Mouse (Mus musculus) fat pad, adult 2 months (tissue): ENCODE data around the gene Sh3tc1.
A peak's percentile ranks its signal among the peaks of the same experiment; 100 is the strongest.

Experiments
- DNase-seq: peaks from one replicate; pipeline ENCODE4 v3.0.0-alpha.2; 2011; ENCODE audit warnings: low read depth, low spot score; ENCODE audit errors: extremely low read depth

The Sh3tc1 gene

GRCm38 (mm10) chr5:35755131-35755733 lies 15.4 kb upstream of the Sh3tc1 start:
- DNase-seq = peak; percentile 13

DNA sequence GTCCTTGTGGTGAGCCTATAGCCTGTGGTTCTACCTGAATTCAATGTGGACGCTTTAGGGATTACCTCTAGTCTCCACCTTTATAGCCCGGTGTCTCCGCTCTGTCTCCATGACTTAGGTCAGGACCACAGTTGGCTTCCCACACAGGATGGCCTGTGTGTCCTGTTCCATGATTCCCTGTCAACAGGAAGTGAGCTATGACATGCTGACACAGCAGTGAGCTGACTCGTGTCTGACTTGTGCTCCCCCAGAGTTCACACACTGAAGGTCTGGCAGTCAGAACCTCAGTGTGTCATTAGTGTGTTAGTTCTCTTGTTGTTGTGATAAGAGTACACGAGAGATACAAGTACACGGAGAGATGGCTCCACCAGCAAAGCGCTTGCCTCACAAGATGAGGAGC lies 11.2 kb upstream of the Sh3tc1 start:
- DNase-seq = no peak

GRCm38 (mm10) chr5:35750026-35750425 lies 10.2 kb upstream of the Sh3tc1 start:
- no peak for DNase-seq

DNA sequence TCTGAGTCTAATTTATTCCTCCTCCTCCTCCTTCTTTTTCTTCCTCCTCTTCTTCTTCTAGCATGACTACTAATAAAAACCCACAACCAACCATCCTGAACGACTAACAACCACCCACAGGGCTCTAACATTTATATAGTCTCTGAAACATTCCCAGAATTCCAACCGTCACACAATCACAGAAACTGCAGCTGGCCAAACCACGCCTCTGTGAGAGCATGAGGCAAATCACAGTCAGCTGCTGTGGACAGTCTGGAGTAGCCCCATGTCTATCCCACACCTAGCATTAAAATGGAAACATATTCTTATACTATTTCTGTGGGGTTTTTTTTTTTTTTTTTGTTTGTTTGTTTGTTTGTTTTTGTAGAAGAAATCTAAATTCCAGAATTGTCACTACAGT lies 9.6 kb upstream of the Sh3tc1 start:
- DNase-seq = no peak

DNA sequence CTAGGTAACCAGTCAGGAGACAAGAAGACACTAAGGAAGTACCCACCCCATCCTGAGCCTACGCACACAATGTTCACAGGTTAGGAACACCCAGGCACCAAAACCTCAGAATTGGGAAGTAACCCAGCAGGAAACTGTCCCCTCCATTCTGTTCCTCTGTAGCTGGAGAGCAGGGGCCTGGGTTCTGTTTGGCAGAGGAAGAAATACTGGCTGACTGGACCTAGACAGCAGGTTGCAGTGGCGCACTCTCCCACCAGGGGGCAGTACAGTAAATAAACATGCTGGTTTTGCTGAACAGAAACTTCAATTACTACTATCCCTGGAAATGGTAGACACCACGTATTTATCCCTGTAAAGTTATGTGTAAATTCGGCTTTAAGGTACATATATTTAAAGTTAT lies 7.1 kb upstream of the Sh3tc1 start:
- DNase-seq = no peak

GRCm38 (mm10) chr5:35745406-35745805 lies 5.6 kb upstream of the Sh3tc1 start:
- no peak for DNase-seq

GRCm38 (mm10) chr5:35743990-35744722 lies 4.4 kb upstream of the Sh3tc1 start:
- DNase-seq = no peak

DNA sequence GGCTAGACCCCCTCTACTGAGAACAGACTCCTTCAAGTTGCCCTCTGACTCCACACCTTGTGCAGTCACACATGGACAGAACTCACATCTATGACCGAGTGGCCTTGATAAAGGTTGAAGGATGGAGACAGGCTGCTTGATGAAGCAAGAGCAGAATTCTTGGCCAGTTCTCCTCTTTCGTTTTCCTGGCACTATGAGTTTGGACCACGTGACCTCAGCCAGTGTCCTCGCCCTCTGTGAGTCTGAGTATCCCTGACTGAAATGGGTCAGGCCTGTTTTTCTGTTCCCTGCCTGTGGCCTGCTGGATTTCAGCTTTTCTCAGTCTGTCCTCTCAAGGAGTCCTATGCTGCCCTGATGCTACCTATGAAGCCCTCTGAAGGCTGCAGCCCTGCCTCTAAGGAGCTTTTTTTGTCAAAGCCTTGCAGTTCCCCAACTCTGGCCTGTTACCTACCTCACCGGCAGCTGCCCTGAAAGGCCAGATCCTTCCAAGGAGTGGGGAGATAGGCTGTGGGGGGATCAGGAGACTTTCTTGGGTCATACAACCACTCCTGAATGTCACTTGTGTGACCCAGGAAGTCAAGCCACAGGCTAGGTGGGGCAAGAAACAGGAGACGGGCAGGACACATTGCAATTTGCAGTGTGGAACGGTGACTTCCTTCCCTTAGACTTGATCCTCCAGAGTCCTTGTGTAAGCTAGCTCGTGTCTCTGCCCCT lies 3.6 kb upstream of the Sh3tc1 start:
- DNase-seq = no peak

GRCm38 (mm10) chr5:35741225-35741820 lies 1.5 kb upstream of the Sh3tc1 start:
- DNase-seq = no peak

DNA sequence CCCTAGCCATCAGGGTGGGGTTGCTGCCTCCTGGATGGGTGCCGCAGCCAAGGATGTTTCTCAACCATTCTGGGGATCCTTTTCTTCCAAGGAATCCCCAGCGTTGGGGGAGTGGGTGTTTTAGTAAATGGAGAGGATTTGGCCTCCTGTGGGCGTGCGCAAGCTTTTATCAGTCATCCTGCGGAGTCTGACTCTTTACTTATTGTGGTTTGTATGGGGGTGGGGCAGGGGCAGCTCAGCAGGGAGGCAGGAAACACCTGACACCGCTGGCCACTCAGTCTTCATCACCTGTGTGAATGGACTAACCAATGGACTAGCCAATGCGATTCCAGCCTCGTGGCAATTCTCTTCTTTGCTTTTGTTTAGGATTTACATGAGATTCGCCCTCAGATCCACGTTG lies 929 bp upstream of the Sh3tc1 start:
- no peak for DNase-seq

DNA sequence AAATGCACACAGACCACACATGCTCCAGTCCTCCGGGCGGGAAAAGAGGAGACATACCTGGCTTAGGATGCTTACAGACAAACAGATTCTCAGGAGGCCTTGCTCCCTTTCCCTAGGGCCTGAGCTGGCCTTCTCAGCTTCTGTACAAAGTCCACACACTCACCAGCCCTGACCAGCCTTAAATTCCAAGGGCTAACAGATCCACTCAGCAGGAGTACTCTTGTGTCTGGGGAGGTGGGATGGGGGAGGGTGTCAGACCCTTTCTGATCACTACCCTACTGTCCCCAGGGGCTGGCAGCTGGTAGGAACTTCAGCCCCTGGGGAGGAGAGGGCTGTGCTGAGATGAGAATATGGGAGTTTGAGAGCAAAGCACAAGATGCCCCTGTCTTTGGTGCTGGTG lies 782 bp downstream of the Sh3tc1 start:
- DNase-seq = no peak

DNA sequence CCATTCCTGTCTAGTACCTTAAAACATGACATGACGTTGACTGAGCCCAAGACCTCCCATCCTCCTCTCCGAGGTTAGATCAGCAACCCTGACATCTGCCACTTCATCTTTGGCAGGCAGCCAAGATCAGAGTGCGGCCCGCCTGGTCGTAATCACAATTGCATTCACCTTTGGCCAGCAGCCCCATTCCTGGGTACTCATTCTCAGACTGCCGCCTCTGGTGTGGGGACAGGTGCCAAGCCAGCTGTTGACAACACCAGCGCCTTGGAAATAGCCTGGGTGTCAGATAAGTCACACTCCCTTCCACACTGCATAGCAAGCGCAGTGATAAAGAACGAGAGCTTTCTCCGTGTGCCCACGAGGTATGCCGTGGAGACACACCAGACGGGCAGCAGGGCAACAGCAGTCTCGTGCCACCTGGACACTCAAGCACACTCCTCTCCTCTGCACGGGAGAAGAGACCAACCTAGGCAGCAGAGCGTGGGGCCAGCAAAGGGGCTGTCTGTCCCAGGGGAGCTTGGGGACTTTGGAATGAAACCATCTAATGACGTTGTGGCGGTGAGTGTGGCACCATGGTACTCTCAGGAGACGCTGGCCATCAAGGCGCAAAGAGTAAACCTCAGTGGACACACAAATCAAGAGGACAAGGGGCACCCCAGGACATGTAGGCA lies 2.4 kb downstream of the Sh3tc1 start:
- DNase-seq = no peak

DNA sequence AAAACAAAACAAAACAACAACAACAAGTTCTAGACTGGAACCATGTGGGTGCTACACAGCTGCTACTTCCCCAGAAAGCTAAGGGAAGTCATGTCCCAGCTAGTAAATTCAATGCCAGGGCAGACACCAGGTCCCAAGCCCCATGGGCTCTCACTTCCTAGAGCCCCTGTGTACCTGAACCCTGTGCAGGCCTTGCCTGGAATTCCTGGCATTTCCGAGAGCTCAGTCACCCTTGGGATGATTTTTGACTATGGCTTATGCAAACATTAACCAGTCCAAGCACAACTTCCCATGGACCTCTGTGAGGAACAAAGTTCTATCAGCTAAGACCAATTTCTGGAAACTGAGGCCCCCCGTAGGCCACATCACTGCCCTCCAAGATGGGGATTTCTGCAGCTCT lies 6.3 kb downstream of the Sh3tc1 start:
- no peak for DNase-seq

DNA sequence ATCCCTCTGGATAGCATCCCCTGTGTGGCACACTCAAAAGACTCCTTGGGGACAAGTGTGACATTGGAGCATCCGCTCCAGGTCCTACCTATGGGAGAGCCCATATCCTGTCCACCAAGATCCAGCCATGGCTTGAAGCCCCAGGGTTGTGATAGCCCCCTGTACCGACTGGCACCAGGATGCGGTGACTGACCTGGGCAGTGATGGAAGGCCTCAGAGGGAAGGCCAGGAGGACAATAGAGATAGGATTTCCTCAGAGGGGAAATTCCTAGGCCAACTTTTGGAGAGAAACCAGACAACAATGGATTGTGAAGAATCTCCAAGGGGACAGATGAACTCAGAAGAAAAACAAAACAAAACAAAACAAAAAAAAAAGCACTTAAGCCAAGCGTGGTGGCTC lies 8.8 kb downstream of the Sh3tc1 start:
- no peak for DNase-seq

GRCm38 (mm10) chr5:35730552-35730951 lies 9.2 kb downstream of the Sh3tc1 start:
- DNase-seq = no peak

- DNase-seq = no peak
Measured at GRCm38 (mm10) chr5:35729844-35730243, 9.9 kb downstream of the Sh3tc1 start.

GRCm38 (mm10) chr5:35728957-35729460 lies 10.8 kb downstream of the Sh3tc1 start:
- peak; percentile 21 for DNase-seq

- DNase-seq = no peak
Measured at GRCm38 (mm10) chr5:35728344-35728956, 11.3 kb downstream of the Sh3tc1 start.

GRCm38 (mm10) chr5:35727447-35727846 lies 12.3 kb downstream of the Sh3tc1 start:
- DNase-seq = no peak

DNA sequence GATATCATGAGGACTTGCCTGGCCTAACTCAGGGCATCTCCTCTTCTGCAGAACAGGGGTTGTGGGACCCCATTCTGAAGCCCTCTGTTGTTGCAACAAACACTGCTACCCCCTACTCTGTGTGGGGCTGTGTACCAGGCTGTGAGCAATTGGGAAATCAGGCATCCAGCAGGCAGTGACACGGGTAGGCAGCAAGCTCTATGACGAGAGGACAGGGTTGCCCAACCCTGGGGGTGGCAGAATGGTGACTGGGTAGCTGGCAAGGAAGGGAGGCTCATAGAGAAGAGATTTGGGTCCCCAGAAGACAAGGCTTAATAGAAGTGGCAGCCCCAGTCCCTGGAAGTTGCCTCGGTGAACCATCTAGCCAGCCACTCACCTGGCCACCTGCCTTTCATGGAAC lies 13.9 kb downstream of the Sh3tc1 start:
- DNase-seq = no peak

DNA sequence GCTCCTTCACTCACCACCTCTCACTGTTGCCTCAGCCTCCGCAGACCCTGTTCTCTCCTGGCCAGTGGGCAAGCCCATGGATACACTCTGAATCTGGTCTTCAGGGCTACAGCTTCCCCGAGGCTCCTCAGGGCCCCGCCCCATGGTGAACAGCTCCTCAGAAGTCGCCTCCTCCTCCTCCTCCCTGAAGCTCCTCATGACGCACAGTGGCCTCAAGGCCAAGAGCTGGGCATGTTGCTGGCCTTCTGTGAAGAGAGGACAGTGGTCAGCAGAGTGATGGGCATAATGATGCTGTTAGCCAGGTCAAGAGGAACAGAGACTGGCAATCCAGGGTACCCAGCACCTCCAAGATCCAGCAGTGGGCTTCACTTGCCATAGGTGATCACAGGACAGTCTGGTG lies 15.9 kb downstream of the Sh3tc1 start:
- no peak for DNase-seq
